Mouse (Mus musculus) E14TG2a.4 (cell line): ENCODE measurements around the gene Lpp.

Experiments used
- H3K27me3 ChIP-seq: 2 replicates; pipeline ENCODE4 v1.6.1; 2014; ENCODE audit warnings: low read length, control low read depth; ENCODE audit not compliant: insufficient read depth
- H3K36me3 ChIP-seq: 2 replicates; pipeline ENCODE4 v1.6.1; 2014; ENCODE audit warnings: low read length, control low read depth; ENCODE audit not compliant: insufficient read depth
- H3K4me1 ChIP-seq: replicated peaks from 2 replicates; pipeline ENCODE4 v1.6.1; 2014; ENCODE audit warnings: low read depth, low read length, control low read depth
- H3K4me3 ChIP-seq: replicated peaks from 2 replicates; pipeline ENCODE4 v1.5.1; 2014; ENCODE audit warnings: mild to moderate bottlenecking, low read length
- H3K9me3 ChIP-seq: 2 replicates; pipeline ENCODE4 v1.6.1; 2014; ENCODE audit warnings: low read length, control low read depth
- CTCF ChIP-seq: conservative IDR thresholded peaks from 2 replicates; pipeline ENCODE4 v1.5.1; 2014; ENCODE audit warnings: low read length
- NANOG ChIP-seq: IDR thresholded peaks from 2 replicates; pipeline ENCODE4 v1.6.1; 2014; ENCODE audit warnings: borderline replicate concordance, low read length, mixed read lengths
- POU5F1 ChIP-seq: IDR thresholded peaks from 2 replicates; pipeline ENCODE4 v1.6.1; 2014; ENCODE audit warnings: low read length, borderline replicate concordance

Lpp gene

DNA sequence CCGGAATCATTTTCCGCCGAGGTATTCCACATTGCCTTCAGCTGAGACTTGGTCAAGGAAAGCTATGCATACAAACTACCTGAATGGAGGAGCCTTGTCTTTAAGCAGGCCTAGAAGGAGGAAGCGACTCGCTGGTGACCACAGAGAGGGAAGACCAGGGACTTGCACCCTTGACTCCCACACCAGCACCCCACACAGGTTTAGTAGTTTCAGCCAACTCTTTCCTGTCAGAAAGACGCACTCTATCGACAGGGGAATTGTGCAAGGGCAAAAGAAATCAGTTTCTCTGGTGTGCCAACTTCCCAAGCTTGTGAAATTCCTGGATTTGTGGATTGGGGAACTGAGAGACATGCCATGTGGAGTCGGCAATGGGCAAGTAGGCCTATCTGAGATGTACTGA, 647.9 kb downstream of the Lpp start:
- Histone ChIP-seq H3K4me3 (peak overlapping the region; percentile 24; the same call in 1 of the 2 replicates), H3K27me3 (0 out of 2 replicates have a peak, but pooled peaks cover 8% of the 10 kb centered on the region), H3K9me3 (no peaks in the 10 kb centered on the region), H3K36me3 (no peaks in the 10 kb centered on the region), H3K4me1 (peaks cover 63% of the 10 kb centered on the region)
- TF ChIP-seq POU5F1 (no peak), NANOG (no peak), CTCF (no peak)

DNA sequence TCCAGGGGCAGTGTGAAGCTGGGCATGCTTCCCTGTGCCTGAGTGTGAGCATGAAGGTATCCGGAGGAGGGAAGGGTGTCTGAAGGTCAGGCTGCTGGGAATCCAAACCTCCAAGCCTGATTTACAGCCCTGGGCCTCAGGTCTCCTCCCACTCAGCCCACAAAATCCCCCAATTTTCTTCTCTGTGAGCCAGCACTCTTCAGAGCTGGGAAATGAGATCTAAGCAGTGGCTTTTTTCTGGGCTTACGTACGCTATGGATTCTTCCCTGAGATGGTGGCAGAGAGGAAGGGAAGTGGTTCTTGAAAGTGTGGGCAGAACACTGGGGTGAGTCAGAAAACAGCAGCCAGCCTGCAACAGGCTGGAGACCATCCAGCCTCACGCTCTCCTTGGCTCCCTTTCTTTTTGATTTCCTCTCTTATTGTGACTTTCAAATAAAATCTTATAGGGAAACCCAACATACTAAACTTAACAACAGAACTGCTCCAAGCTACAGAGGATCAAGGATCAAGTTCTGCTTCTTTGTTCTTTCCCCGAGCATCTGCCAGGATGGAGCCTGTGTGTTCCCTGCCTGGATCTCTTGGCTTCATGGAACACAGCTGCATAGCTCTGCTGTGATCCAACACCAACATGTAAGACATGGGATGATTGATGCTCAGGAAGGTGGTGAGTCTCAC, 648.7 kb downstream of the Lpp start:
- no peak for TF ChIP-seq CTCF
- TF ChIP-seq NANOG = no peak
- no peak for TF ChIP-seq POU5F1
- Histone ChIP-seq H3K4me3 (peak overlapping the region; percentile 5; the same call in 1 of the 2 replicates), H3K36me3 (no peaks in the 10 kb centered on the region), H3K9me3 (no peaks in the 10 kb centered on the region), H3K4me1 (peaks cover 62% of the 10 kb centered on the region), H3K27me3 (0 out of 2 replicates have a peak, but pooled peaks cover 8% of the 10 kb centered on the region)
